Mouse (Mus musculus) stomach, postnatal 0 days (tissue): ENCODE results near the gene Map4k3. TPM values are rescaled to one million over a fixed set of nuclear protein-coding genes. Genes with fewer than 3 reads are reported as not detected.

ENCODE experiments used
- ATAC-seq: fragments of 200-750 bp; cut with Nextera tagmentation; 2 replicates; pipeline ENCODE4 v1.8.0; 2017; ENCODE audit not compliant: low FRiP score, low TSS enrichment
- DNase-seq: peaks from one replicate; pipeline ENCODE4 v3.0.0-alpha.2; 2016; ENCODE audit warnings: low spot score
- H3K27ac ChIP-seq: fragments of 300-500 bp; sonication (generic); replicated peaks from 2 replicates; pipeline ENCODE4 v1.5.1; 2014; ENCODE audit warnings: mild to moderate bottlenecking, control low read depth
- H3K27me3 ChIP-seq: fragments of 300-500 bp; sonication (generic); 2 replicates; pipeline ENCODE4 v1.6.1; 2014; ENCODE audit warnings: low read length; ENCODE audit not compliant: control insufficient read depth, insufficient read depth
- H3K36me3 ChIP-seq: fragments of 300-500 bp; sonication (generic); 2 replicates; pipeline ENCODE4 v1.6.1; 2014; ENCODE audit warnings: low read length, mixed read lengths; ENCODE audit not compliant: control insufficient read depth, insufficient read depth
- H3K4me1 ChIP-seq: fragments of 300-500 bp; sonication (generic); replicated peaks from 2 replicates; pipeline ENCODE4 v1.6.1; 2014; ENCODE audit warnings: antibody characterized with exemption; ENCODE audit not compliant: control insufficient read depth, insufficient read depth
- H3K4me2 ChIP-seq: fragments of 300-500 bp; sonication (generic); replicated peaks from 2 replicates; pipeline ENCODE4 v1.6.1; 2014; ENCODE audit warnings: low read depth, mild to moderate bottlenecking, control low read depth, moderate library complexity
- H3K4me3 ChIP-seq: fragments of 300-500 bp; sonication (generic); 2 replicates; pipeline ENCODE4 v1.5.1; 2014; ENCODE audit warnings: low read depth, low read length, control low read depth
- H3K9ac ChIP-seq: fragments of 300-500 bp; sonication (generic); 2 replicates; pipeline ENCODE4 v1.6.1; 2014; ENCODE audit warnings: mild to moderate bottlenecking, low read length, control low read depth, mixed read lengths
- H3K9me3 ChIP-seq: fragments of 300-500 bp; sonication (generic); 2 replicates; pipeline ENCODE4 v1.6.1; 2016; ENCODE audit warnings: low read length; ENCODE audit not compliant: control insufficient read depth
- CTCF ChIP-seq: IDR thresholded peaks from 2 replicates; pipeline ENCODE4 v1.5.1; 2016; ENCODE audit warnings: antibody characterized with exemption, low read depth, mild to moderate bottlenecking, moderate library complexity
- EP300 ChIP-seq: optimal IDR thresholded peaks from 2 replicates; pipeline ENCODE3; 2016; ENCODE audit warnings: antibody characterized with exemption
- WGBS: fragments of 180-500 bp; shearing (Covaris S2); extraction: QIAGEN DNeasy Blood & Tissue Kit; methylation state at CpG from one replicate; pipeline ENCODE4 v1.1.7; 2014; 5-methylcytosine and 5-hydroxymethylcytosine counted together
- polyA plus RNA-seq: library from polyadenylated mRNA; unstranded; fragments of >200 nt; fragmentation: Nextera tagmentation; extraction: Ambion mirVana; gene quantifications from 2 replicates; pipeline ENCODE4 v1.2.1, GENCODE M21; 2015

The Map4k3 gene
- polyA plus RNA-seq, 1 experiment from 2014 or later, result 16.9 TPM

DNA sequence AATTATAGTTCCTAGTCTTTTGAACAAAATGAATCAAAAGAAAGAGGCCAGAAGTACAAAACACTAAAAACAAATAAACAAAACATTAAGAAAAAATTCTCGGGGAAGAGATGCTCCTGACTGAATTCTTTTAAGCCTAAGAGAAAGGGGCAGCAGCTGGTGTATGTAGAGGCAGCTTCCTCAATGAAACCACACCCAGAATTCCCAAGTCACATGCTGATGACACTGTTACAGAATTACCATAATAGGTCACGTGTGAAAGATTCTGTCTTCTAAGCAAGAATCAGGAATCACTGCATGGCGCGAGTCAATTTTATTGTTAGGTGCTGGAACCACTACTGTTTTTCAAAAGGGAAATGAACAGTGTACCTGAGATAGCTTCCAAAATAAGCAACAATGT is 64.7 kb downstream of the Map4k3 start:
- TF ChIP-seq EP300, result no peak
- no peak for TF ChIP-seq CTCF

DNA sequence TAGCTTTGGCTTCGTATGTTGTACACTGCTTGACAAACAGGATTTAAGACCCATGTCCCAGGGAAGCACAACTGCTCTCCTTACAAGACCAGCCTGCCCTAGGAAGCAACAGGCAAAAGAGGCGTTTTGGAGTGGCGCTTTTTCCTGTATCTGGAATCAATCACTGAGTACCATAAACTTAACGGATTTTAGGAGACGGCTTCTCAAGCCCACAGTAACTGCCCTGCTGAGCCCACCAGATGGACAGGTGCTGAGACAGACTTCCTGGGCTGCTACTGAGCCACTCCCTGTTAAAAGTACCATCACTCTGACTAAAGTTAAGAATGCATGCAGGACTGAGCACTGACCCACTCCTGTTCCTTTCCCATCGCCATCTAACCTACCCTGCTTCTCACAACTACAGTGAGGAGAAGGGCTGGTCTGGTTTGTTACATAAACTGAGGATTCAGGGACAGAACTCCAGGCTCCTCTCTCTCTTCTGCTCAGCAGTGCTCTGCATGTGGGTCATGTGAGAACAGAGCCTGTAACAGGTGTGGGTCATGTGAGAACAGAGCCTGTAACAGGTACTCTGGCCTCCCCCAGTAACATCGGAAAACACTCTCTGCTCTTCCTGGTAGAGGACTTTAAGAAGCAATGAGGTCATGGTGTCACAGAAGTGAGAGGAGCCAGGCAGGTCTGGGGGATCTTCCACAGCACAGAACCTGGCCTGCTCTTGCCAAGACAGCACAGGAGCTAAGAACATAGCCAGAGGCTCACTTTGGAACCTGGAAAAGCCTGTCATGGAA is 65.3 kb downstream of the Map4k3 start:
- H3K9me3 ChIP-seq, result no peaks in the 10 kb centered on the region
- no peaks in the 10 kb centered on the region for H3K36me3 ChIP-seq
- WGBS, result 71% methylated on average over 7 of the region's 7 CpGs
- 0 out of 2 replicates have a peak, but pooled peaks cover 2% of the 10 kb centered on the region for H3K4me1 ChIP-seq
- no peak overlapping the region for H3K27ac ChIP-seq
- no peak for DNase-seq
- H3K27me3 ChIP-seq, result no peaks in the 10 kb centered on the region
- no peak overlapping the region for H3K4me3 ChIP-seq
- no peak for ATAC-seq
- TF ChIP-seq EP300 (no peak), CTCF (no peak)
- no peak overlapping the region for H3K9ac ChIP-seq
- H3K4me2 ChIP-seq, result no peak overlapping the region

More for the DNA sequence above, 64.7 kb downstream of the Map4k3 start:
- H3K9me3 ChIP-seq, result no peaks in the 10 kb centered on the region
- no peak overlapping the region for H3K4me2 ChIP-seq
- DNase-seq, result no peak
- 69% methylated on average over 4 of the region's 4 CpGs for WGBS
- no peaks in the 10 kb centered on the region for H3K27me3 ChIP-seq
- ATAC-seq, result no peak
- H3K4me1 ChIP-seq, result 0 out of 2 replicates have a peak, but pooled peaks cover 2% of the 10 kb centered on the region
- no peak overlapping the region for H3K4me3 ChIP-seq
- H3K27ac ChIP-seq, result no peak overlapping the region
- no peaks in the 10 kb centered on the region for H3K36me3 ChIP-seq
- no peak overlapping the region for H3K9ac ChIP-seq

DNA sequence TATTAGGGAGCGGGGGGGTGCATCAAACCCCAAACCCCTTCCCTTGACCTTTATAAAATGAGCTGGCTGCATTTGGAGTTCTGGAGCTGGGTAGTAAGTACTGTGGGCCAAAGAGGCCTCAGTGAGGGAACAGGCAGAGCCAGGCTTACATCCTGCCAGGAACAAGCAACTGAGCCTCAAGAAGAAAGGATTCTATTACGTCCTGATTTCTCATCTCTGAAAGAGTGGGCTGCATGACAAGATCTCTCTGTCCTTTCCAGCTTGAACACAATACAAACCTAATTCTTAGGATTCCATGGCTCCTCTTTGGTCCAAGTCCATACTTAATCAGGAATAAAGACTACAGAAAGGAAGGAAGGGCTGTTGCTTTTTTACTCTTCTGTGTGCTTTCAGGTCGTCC is 66.4 kb downstream of the Map4k3 start:
- Histone ChIP-seq H3K27ac (no peak overlapping the region), H3K27me3 (no peaks in the 10 kb centered on the region), H3K4me3 (no peak overlapping the region), H3K9ac (no peak overlapping the region), H3K4me1 (no peaks in the 10 kb centered on the region), H3K4me2 (no peak overlapping the region), H3K9me3 (no peaks in the 10 kb centered on the region), H3K36me3 (no peaks in the 10 kb centered on the region)
- 73% methylated on average over 3 of the region's 3 CpGs for WGBS
- ATAC-seq (no peak), DNase-seq (no peak)
- TF ChIP-seq EP300 (no peak), CTCF (no peak)

DNA sequence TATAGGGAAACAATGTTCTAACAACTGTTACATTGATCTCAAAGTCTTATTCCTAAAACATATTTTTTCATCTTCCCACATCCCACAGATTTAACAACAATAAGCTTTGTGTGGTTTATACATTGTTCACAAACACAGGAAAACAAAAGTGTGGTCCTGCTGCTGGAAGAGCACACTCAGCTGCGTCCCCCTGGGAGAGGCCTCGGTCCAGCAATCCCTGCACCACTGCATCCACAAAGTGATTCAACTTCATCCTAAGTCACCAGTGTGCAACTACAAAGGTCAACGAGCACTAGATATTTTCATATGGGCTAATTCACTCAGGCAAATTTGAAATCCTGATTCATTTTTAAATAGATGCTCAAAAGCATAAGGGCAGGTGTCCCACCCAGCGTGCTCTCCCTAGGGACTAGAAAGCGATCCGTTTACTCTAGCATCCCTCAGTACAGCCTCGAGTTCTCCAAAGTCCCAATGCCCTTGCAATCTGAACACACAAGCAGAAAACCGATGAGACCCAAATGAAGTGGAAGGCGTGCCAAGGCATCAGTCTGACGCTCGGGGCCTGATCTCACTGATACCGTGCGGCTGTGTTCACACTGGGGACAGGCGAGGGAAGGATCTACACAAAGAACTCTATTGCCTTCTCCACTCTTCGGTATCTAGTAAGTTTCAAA is 67.4 kb downstream of the Map4k3 start:
- no peak for ATAC-seq
- H3K9ac ChIP-seq, result no peak overlapping the region

DNA sequence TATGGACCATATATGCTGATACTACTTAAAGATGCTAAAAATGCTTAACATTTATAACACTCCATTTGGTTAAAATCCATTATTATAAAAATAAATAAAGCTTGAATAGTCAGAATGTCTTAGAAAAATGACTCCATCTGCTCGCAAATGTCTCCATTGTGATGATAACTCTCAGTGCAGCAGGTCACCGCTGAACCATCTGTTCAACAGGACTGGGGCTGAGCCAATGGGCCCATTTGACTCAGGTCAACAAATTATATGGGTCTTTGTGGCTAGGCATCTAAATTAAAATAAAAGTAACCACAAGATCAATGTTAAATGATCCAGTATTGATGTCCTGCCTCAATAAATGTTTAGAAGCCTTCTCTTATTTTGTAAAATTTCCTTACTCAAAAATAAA is 68.1 kb downstream of the Map4k3 start:
- Histone ChIP-seq H3K36me3 (no peaks in the 10 kb centered on the region), H3K4me1 (no peaks in the 10 kb centered on the region), H3K27me3 (no peaks in the 10 kb centered on the region), H3K9me3 (no peaks in the 10 kb centered on the region), H3K27ac (no peak overlapping the region), H3K4me2 (no peak overlapping the region), H3K9ac (no peak overlapping the region), H3K4me3 (no peak overlapping the region)
- no peak for DNase-seq
- no peak for ATAC-seq
- TF ChIP-seq EP300 (no peak), CTCF (no peak)
- 68% methylated on average over 2 of the region's 2 CpGs for WGBS

More for the DNA sequence above, 67.4 kb downstream of the Map4k3 start:
- H3K27me3 ChIP-seq, result no peaks in the 10 kb centered on the region
- DNase-seq, result no peak
- no peak overlapping the region for H3K4me2 ChIP-seq
- no peaks in the 10 kb centered on the region for H3K36me3 ChIP-seq
- no peaks in the 10 kb centered on the region for H3K4me1 ChIP-seq
- no peak overlapping the region for H3K4me3 ChIP-seq
- 86% methylated on average over 15 of the region's 15 CpGs for WGBS
- no peak overlapping the region for H3K27ac ChIP-seq
- no peaks in the 10 kb centered on the region for H3K9me3 ChIP-seq
- no peak for TF ChIP-seq EP300
- TF ChIP-seq CTCF, result no peak

DNA sequence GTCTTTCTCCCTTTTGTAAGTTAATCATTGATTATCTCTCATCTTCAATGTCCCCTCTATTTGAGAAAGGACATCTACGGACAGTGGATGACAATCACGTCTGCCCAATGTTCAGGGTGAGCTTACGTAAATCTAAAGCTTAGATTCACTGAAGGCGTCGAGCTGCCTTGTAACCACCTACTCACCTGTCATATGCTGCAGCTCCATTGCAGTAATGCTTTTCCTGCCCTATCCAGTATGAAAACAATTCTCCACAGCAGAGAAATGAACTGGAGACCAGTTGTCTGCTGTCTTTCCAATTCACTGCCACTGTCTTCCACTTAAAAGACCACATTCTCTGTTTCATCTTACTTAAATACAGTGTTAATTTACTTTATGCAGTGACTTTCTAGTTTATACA is 68.5 kb downstream of the Map4k3 start:
- no peak overlapping the region for H3K27ac ChIP-seq

More for the DNA sequence above, 68.5 kb downstream of the Map4k3 start:
- no peak overlapping the region for H3K4me2 ChIP-seq
- TF ChIP-seq EP300 (no peak), CTCF (no peak)
- WGBS, result 89% methylated on average over 5 of the region's 5 CpGs
- ATAC-seq (no peak), DNase-seq (no peak)
- H3K27me3 ChIP-seq, result no peaks in the 10 kb centered on the region
- no peaks in the 10 kb centered on the region for H3K9me3 ChIP-seq
- no peaks in the 10 kb centered on the region for H3K36me3 ChIP-seq
- H3K4me3 ChIP-seq, result no peak overlapping the region
- H3K9ac ChIP-seq, result no peak overlapping the region
- no peaks in the 10 kb centered on the region for H3K4me1 ChIP-seq
